Mouse (Mus musculus) neural tube, embryonic 11.5 days (tissue): ENCODE results near the gene Duox2. TPM values are rescaled to one million over a fixed set of nuclear protein-coding genes. Genes with fewer than 3 reads are reported as not detected.

ENCODE experiments used
- ATAC-seq: fragments of 200-750 bp; cut with Nextera tagmentation; 2 replicates; pipeline ENCODE4 v1.8.0; 2017; ENCODE audit warnings: moderate number of reproducible peaks, mild to moderate bottlenecking, moderate TSS enrichment, moderate library complexity; ENCODE audit not compliant: insufficient read depth, low FRiP score, low TSS enrichment
- DNase-seq: peaks from one replicate; pipeline ENCODE4 v3.0.0-alpha.2; 2015; ENCODE audit warnings: low spot score
- H3K27ac ChIP-seq: fragments of 300-500 bp; sonication (generic); 2 replicates; pipeline ENCODE4 v1.5.1; 2014; ENCODE audit warnings: low read depth, mild to moderate bottlenecking, low read length
- H3K27me3 ChIP-seq: fragments of 300-500 bp; sonication (generic); 2 replicates; pipeline ENCODE4 v1.6.1; 2014; ENCODE audit warnings: mild to moderate bottlenecking, low read length, mixed read lengths; ENCODE audit not compliant: control insufficient read depth, insufficient read depth
- H3K36me3 ChIP-seq: fragments of 300-500 bp; sonication (generic); 2 replicates; pipeline ENCODE4 v1.6.1; 2014; ENCODE audit warnings: mild to moderate bottlenecking, low read length, moderate library complexity, mixed read lengths; ENCODE audit not compliant: control insufficient read depth, insufficient read depth
- H3K4me1 ChIP-seq: fragments of 300-500 bp; sonication (generic); 2 replicates; pipeline ENCODE4 v1.6.1; 2014; ENCODE audit warnings: low read length, mixed read lengths; ENCODE audit not compliant: control insufficient read depth, insufficient read depth
- H3K4me2 ChIP-seq: fragments of 300-500 bp; sonication (generic); 2 replicates; pipeline ENCODE4 v1.6.1; 2014; ENCODE audit warnings: low read depth, mild to moderate bottlenecking, moderate library complexity
- H3K4me3 ChIP-seq: fragments of 300-500 bp; sonication (generic); 2 replicates; pipeline ENCODE4 v1.5.1; 2014; ENCODE audit warnings: low read depth, low read length
- H3K9ac ChIP-seq: fragments of 300-500 bp; sonication (generic); 2 replicates; pipeline ENCODE4 v1.6.1; 2014; ENCODE audit warnings: mild to moderate bottlenecking, low read length
- H3K9me3 ChIP-seq: fragments of 300-500 bp; sonication (generic); 2 replicates; pipeline ENCODE4 v1.6.1; 2016; ENCODE audit warnings: low read length; ENCODE audit not compliant: control insufficient read depth
- WGBS: fragments of 180-500 bp; shearing (Covaris S2); extraction: QIAGEN DNeasy Blood & Tissue Kit; methylation state at CpG from one replicate; pipeline ENCODE4 v1.1.7; 2014; 5-methylcytosine and 5-hydroxymethylcytosine counted together
- polyA plus RNA-seq: library from polyadenylated mRNA; unstranded; fragments of >200 nt; fragmentation: Nextera tagmentation; extraction: Ambion mirVana; gene quantifications from 2 replicates; pipeline ENCODE4 v1.2.1, GENCODE M21; 2014

The Duox2 gene
- polyA plus RNA-seq, 1 experiment from 2014 or later = 0.04 TPM

GRCm38 (mm10) chr2:122306184-122306583 lies 7.9 kb upstream of the Duox2 start:
- no peak for ATAC-seq
- no peak for DNase-seq
- WGBS = 58% methylated on average over 4 of the region's 4 CpGs
- Histone ChIP-seq H3K36me3 (no peaks in the 10 kb centered on the region), H3K27me3 (peaks cover 14% of the 10 kb centered on the region), H3K9ac (no peak overlapping the region), H3K4me3 (no peak overlapping the region), H3K27ac (no peak overlapping the region), H3K4me2 (no peak overlapping the region), H3K9me3 (no peaks in the 10 kb centered on the region), H3K4me1 (no peaks in the 10 kb centered on the region)

- H3K4me3 ChIP-seq = no peak overlapping the region
- no peak overlapping the region for H3K9ac ChIP-seq
- WGBS = 87% methylated on average over 16 of the region's 16 CpGs
- no peaks in the 10 kb centered on the region for H3K36me3 ChIP-seq
- H3K27me3 ChIP-seq = peaks cover 23% of the 10 kb centered on the region
- no peaks in the 10 kb centered on the region for H3K4me1 ChIP-seq
- no peak for ATAC-seq
- no peak overlapping the region for H3K4me2 ChIP-seq
- H3K9me3 ChIP-seq = no peaks in the 10 kb centered on the region
- H3K27ac ChIP-seq = no peak overlapping the region
- no peak for DNase-seq
Measured at GRCm38 (mm10) chr2:122305097-122305892, 7.0 kb upstream of the Duox2 start.

GRCm38 (mm10) chr2:122304544-122304943 lies 6.3 kb upstream of the Duox2 start:
- no peak overlapping the region for H3K27ac ChIP-seq
- H3K4me1 ChIP-seq = no peaks in the 10 kb centered on the region
- peaks cover 31% of the 10 kb centered on the region for H3K27me3 ChIP-seq
- H3K4me3 ChIP-seq = no peak overlapping the region
- no peaks in the 10 kb centered on the region for H3K36me3 ChIP-seq
- WGBS = 88% methylated on average over 6 of the region's 6 CpGs
- DNase-seq (no peak), ATAC-seq (no peak)
- no peak overlapping the region for H3K4me2 ChIP-seq
- H3K9ac ChIP-seq = no peak overlapping the region
- no peaks in the 10 kb centered on the region for H3K9me3 ChIP-seq

- no peak for ATAC-seq
- DNase-seq = peak; percentile 75
- H3K27ac ChIP-seq = no peak overlapping the region
- WGBS = 12% methylated on average over 9 of the region's 9 CpGs
- H3K27me3 ChIP-seq = peaks cover 49% of the 10 kb centered on the region
- no peaks in the 10 kb centered on the region for H3K36me3 ChIP-seq
- H3K4me3 ChIP-seq = no peak overlapping the region
- no peak overlapping the region for H3K4me2 ChIP-seq
- H3K9me3 ChIP-seq = no peaks in the 10 kb centered on the region
- H3K4me1 ChIP-seq = peaks cover 4% of the 10 kb centered on the region
- no peak overlapping the region for H3K9ac ChIP-seq
Measured at GRCm38 (mm10) chr2:122302574-122303241, 4.5 kb upstream of the Duox2 start.

GRCm38 (mm10) chr2:122301921-122302573 lies 3.8 kb upstream of the Duox2 start:
- Histone ChIP-seq H3K27me3 (peaks cover 55% of the 10 kb centered on the region), H3K36me3 (no peaks in the 10 kb centered on the region), H3K4me2 (peak overlapping the region; percentile 41), H3K4me1 (peaks cover 7% of the 10 kb centered on the region), H3K9me3 (no peaks in the 10 kb centered on the region), H3K9ac (no peak overlapping the region), H3K27ac (no peak overlapping the region), H3K4me3 (peak overlapping the region; percentile 23)
- DNase-seq = no peak
- 0 out of 2 replicates have a peak, but pooled peaks have one; percentile 7 for ATAC-seq
- WGBS = 8% methylated on average over 23 of the region's 23 CpGs

GRCm38 (mm10) chr2:122301081-122301920 lies 3.1 kb upstream of the Duox2 start:
- peak; percentile 45 for ATAC-seq
- Histone ChIP-seq H3K9ac (no peak overlapping the region), H3K4me1 (peaks cover 7% of the 10 kb centered on the region)

GRCm38 (mm10) chr2:122300656-122301020 lies 2.4 kb upstream of the Duox2 start:
- Histone ChIP-seq H3K4me3 (no peak overlapping the region), H3K9me3 (no peaks in the 10 kb centered on the region), H3K36me3 (no peaks in the 10 kb centered on the region), H3K9ac (no peak overlapping the region), H3K27ac (no peak overlapping the region), H3K4me1 (peaks cover 7% of the 10 kb centered on the region), H3K4me2 (no peak overlapping the region), H3K27me3 (peaks cover 65% of the 10 kb centered on the region)
- DNase-seq (no peak), ATAC-seq (no peak)
- 4% methylated on average over 14 of the region's 14 CpGs for WGBS

More at GRCm38 (mm10) chr2:122301081-122301920, 3.1 kb upstream of the Duox2 start:
- Histone ChIP-seq H3K9me3 (no peaks in the 10 kb centered on the region), H3K27me3 (peaks cover 59% of the 10 kb centered on the region), H3K27ac (no peak overlapping the region), H3K4me2 (peak overlapping the region; percentile 41), H3K36me3 (no peaks in the 10 kb centered on the region), H3K4me3 (peak overlapping the region; percentile 23)
- DNase-seq = peak; percentile 44
- under 1% methylated on average over 45 of the region's 48 CpGs for WGBS

GRCm38 (mm10) chr2:122299911-122300655 lies 1.8 kb upstream of the Duox2 start:
- no peak overlapping the region for H3K9ac ChIP-seq
- H3K36me3 ChIP-seq = no peaks in the 10 kb centered on the region
- no peak overlapping the region for H3K4me3 ChIP-seq
- WGBS = 6% methylated on average over 14 of the region's 14 CpGs
- peaks cover 71% of the 10 kb centered on the region for H3K27me3 ChIP-seq
- H3K4me2 ChIP-seq = no peak overlapping the region
- H3K27ac ChIP-seq = no peak overlapping the region
- no peaks in the 10 kb centered on the region for H3K9me3 ChIP-seq
- H3K4me1 ChIP-seq = peaks cover 7% of the 10 kb centered on the region
- ATAC-seq (no peak), DNase-seq (no peak)
